Mouse (Mus musculus) myocyte (in vitro differentiated cells): ENCODE results near the gene Prrt4.

ENCODE experiments used
- CEBPB ChIP-seq: IDR thresholded peaks from 2 replicates; pipeline ENCODE4 v1.6.1; 2011; ENCODE audit warnings: mild to moderate bottlenecking, moderate library complexity; ENCODE audit not compliant: poor library complexity, insufficient read depth, severe bottlenecking
- E2F4 ChIP-seq: IDR thresholded peaks from one replicate; pipeline ENCODE4 v1.6.1; 2011; ENCODE audit warnings: mild to moderate bottlenecking, control low read depth, moderate library complexity; ENCODE audit not compliant: insufficient read depth
- MAX ChIP-seq: IDR thresholded peaks from one replicate; pipeline ENCODE4 v1.6.1; 2011; ENCODE audit warnings: low read depth, mild to moderate bottlenecking, control low read depth
- MYOD1 ChIP-seq, 3 experiments: IDR thresholded peaks; one replicate each; pipeline ENCODE4 v1.6.1; 2011; ENCODE audit warnings: control low read depth in 2 of 3, low read depth in 2 of 3, mild to moderate bottlenecking in 2 of 3, moderate library complexity in 1 of 3; ENCODE audit not compliant: insufficient read length in 2 of 3, control insufficient read depth in 1 of 3
- MYOG ChIP-seq, 3 experiments: IDR thresholded peaks; one replicate each; pipeline ENCODE4 v1.6.1; 2011; ENCODE audit warnings: control low read depth in 2 of 3, low read depth in 2 of 3, mild to moderate bottlenecking in 2 of 3; ENCODE audit not compliant: insufficient read length in 2 of 3, control insufficient read depth in 1 of 3, insufficient read depth in 1 of 3
- POLR2A ChIP-seq: IDR thresholded peaks from one replicate; pipeline ENCODE4 v1.6.1; 2011; ENCODE audit warnings: low read depth, mild to moderate bottlenecking, control low read depth, moderate library complexity; ENCODE audit not compliant: insufficient read length
- POLR2AphosphoS2 ChIP-seq: IDR thresholded peaks from one replicate; pipeline ENCODE4 v1.6.1; 2011; ENCODE audit warnings: low read depth, control low read depth; ENCODE audit not compliant: insufficient read length
- REST ChIP-seq: IDR thresholded peaks from one replicate; pipeline ENCODE4 v1.6.1; 2011; ENCODE audit warnings: mild to moderate bottlenecking, control low read depth, moderate library complexity; ENCODE audit not compliant: insufficient read depth, insufficient read length
- SRF ChIP-seq: IDR thresholded peaks from one replicate; pipeline ENCODE4 v1.6.1; 2011; ENCODE audit warnings: low read depth; ENCODE audit not compliant: control insufficient read depth, insufficient read length
- TCF12 ChIP-seq: IDR thresholded peaks from one replicate; pipeline ENCODE4 v1.6.1; 2011; ENCODE audit warnings: mild to moderate bottlenecking, control low read depth; ENCODE audit not compliant: poor library complexity, insufficient read depth, severe bottlenecking
- TCF3 ChIP-seq: IDR thresholded peaks from one replicate; pipeline ENCODE4 v1.6.1; 2011; ENCODE audit warnings: low read depth, control low read depth; ENCODE audit not compliant: insufficient read length
- USF1 ChIP-seq: IDR thresholded peaks from one replicate; pipeline ENCODE4 v1.6.1; 2011; ENCODE audit warnings: low read depth, mild to moderate bottlenecking, control low read depth, moderate library complexity

GRCm38 (mm10) chr6:29203861-29204585 lies 24.6 kb upstream of the Prrt4 start:
- TF ChIP-seq POLR2A (no peak), MYOD1 (IDR thresholded peaks at IDR 0.05; ENCODE audit: control insufficient read depth in 1 of 3, insufficient read length in 2 of 3, low read depth in 2 of 3) (no peak), TCF12 (no peak), REST (no peak), CEBPB (no peak), USF1 (no peak), POLR2AphosphoS2 (no peak), E2F4 (no peak), MAX (no peak), SRF (no peak), TCF3 (no peak), MYOG (IDR thresholded peaks at IDR 0.05; ENCODE audit: control insufficient read depth in 1 of 3, insufficient read depth in 1 of 3, insufficient read length in 2 of 3, low read depth in 2 of 3) (no peak)
